Mouse (Mus musculus) brown adipose tissue, adult 24 weeks (tissue): ENCODE data around the gene Vmn1r117. TPM values are rescaled to one million over a fixed set of nuclear protein-coding genes. Genes with fewer than 3 reads are reported as not detected.
"Not testable (repeated sequence)": the region's sequence is repeated elsewhere in the genome, so short reads cannot be mapped to it uniquely, and the experiment has no call there.

ENCODE experiments used
- H3K27ac ChIP-seq: fragments of 200-500 bp; replicated peaks from 2 replicates; pipeline ENCODE4 v1.5.1; 2012; ENCODE audit warnings: low read depth, mild to moderate bottlenecking, low read length
- H3K4me1 ChIP-seq: fragments of 200-500 bp; 2 replicates; pipeline ENCODE4 v1.6.1; 2012; ENCODE audit warnings: low read length, mixed read lengths; ENCODE audit not compliant: control insufficient read depth, insufficient read depth, insufficient read length
- H3K4me3 ChIP-seq: fragments of 200-500 bp; 2 replicates; pipeline ENCODE4 v1.5.1; 2012; ENCODE audit warnings: low read depth, mild to moderate bottlenecking, low read length, moderate library complexity; ENCODE audit not compliant: insufficient read depth
- polyA plus RNA-seq: library from polyadenylated mRNA; stranded (reverse); fragments of >200 nt; gene quantifications from 2 replicates; pipeline ENCODE4 v1.2.4, GENCODE M21; 2012; ENCODE audit not compliant: missing spikeins, insufficient read depth, insufficient read length

Gene Vmn1r117
- not detected in 2 replicates for polyA plus RNA-seq

GRCm38 (mm10) chr7:20884021-20884420, at the start of gene Vmn1r117:
Gene Vmn1r117 (minus strand): TSS chr7:20884121.
- H3K4me1 ChIP-seq, H3K27ac ChIP-seq, H3K4me3 ChIP-seq: not testable (repeated sequence)

GRCm38 (mm10) chr7:20912247-20912646, 28.3 kb upstream of the Vmn1r117 start, which contains the start of gene Vmn1r118:
Gene Vmn1r118 (minus strand): TSS chr7:20912347.
- not testable (repeated sequence) for H3K27ac ChIP-seq, H3K4me3 ChIP-seq, H3K4me1 ChIP-seq

- not testable (repeated sequence) for H3K4me3 ChIP-seq, H3K27ac ChIP-seq, H3K4me1 ChIP-seq
Measured at GRCm38 (mm10) chr7:20871956-20872355, 12.0 kb downstream of the Vmn1r117 start, which contains the start of gene Vmn1r116. Gene Vmn1r116 (plus strand): TSS chr7:20872256.

GRCm38 (mm10) chr7:20844885-20845284, 39.0 kb downstream of the Vmn1r117 start, which contains the start of gene Vmn1r115:
Gene Vmn1r115 (minus strand): TSS chr7:20844985.
- not testable (repeated sequence) for H3K4me3 ChIP-seq, H3K4me1 ChIP-seq, H3K27ac ChIP-seq

Other genes starting within 250 kb of the Vmn1r117 start
- gene Vmn1r107, start 215.2 kb downstream of the Vmn1r117 start, polyA plus RNA-seq: not detected in 2 replicates
- not detected in 2 replicates for gene Vmn1r111, start 180.9 kb downstream of the Vmn1r117 start, polyA plus RNA-seq
- not detected in 2 replicates for gene Gm10668, start 153.5 kb downstream of the Vmn1r117 start, polyA plus RNA-seq
- gene Vmn1r112, start 112.9 kb downstream of the Vmn1r117 start, polyA plus RNA-seq: not detected in 2 replicates
- not detected in 2 replicates for gene Vmn1r113, start 96.8 kb downstream of the Vmn1r117 start, polyA plus RNA-seq
- gene Vmn1r114, start 71.9 kb downstream of the Vmn1r117 start, polyA plus RNA-seq: not detected in 2 replicates
- not detected in 2 replicates for gene Vmn1r115, start 39.1 kb downstream of the Vmn1r117 start, polyA plus RNA-seq
- gene Vmn1r116, start 11.9 kb downstream of the Vmn1r117 start, polyA plus RNA-seq: not detected in 2 replicates
- gene Vmn1r118, start 28.2 kb upstream of the Vmn1r117 start, polyA plus RNA-seq: not detected in 2 replicates
- gene Vmn1r119, start 128.3 kb upstream of the Vmn1r117 start, polyA plus RNA-seq: not detected in 2 replicates
- gene Vmn1r120, start 169.7 kb upstream of the Vmn1r117 start, polyA plus RNA-seq: not detected in 2 replicates
- gene Vmn1r121, start 214.4 kb upstream of the Vmn1r117 start, polyA plus RNA-seq: not detected in 2 replicates